Mouse (Mus musculus) thymus, adult 18-20 months (tissue): ENCODE measurements around the gene Adamts17.

Experiments used
- DNase-seq, 2 experiments: peaks; one replicate each; pipeline ENCODE4 v3.0.0; 2022; ENCODE audit warnings: mixed read lengths in 2 of 2

Adamts17 gene

GRCm38 (mm10) chr7:66839463-66840007 lies at the start of gene Adamts17:
TSS of gene Adamts17 (plus strand) at chr7:66839735.
- peak; percentile 87 to 90 for DNase-seq

GRCm38 (mm10) chr7:66789860-66790748 lies 49.4 kb upstream of the Adamts17 start:
- no peak for DNase-seq

GRCm38 (mm10) chr7:66791022-66791421 lies 48.5 kb upstream of the Adamts17 start:
- DNase-seq, result no peak

GRCm38 (mm10) chr7:66796909-66797308 lies 42.6 kb upstream of the Adamts17 start:
- DNase-seq, result no peak

- DNase-seq, result no peak
Measured at GRCm38 (mm10) chr7:66797345-66797744, 42.2 kb upstream of the Adamts17 start.

GRCm38 (mm10) chr7:66798826-66799225 lies 40.7 kb upstream of the Adamts17 start:
- no peak for DNase-seq

- no peak for DNase-seq
Measured at GRCm38 (mm10) chr7:66800784-66801183, 38.8 kb upstream of the Adamts17 start.

- DNase-seq, result no peak
Measured at GRCm38 (mm10) chr7:66801785-66802184, 37.8 kb upstream of the Adamts17 start.

- DNase-seq, result no peak
Measured at GRCm38 (mm10) chr7:66803798-66804197, 35.7 kb upstream of the Adamts17 start.

GRCm38 (mm10) chr7:66806801-66807200 lies 32.7 kb upstream of the Adamts17 start:
- no peak for DNase-seq

GRCm38 (mm10) chr7:66810436-66810835 lies 29.1 kb upstream of the Adamts17 start:
- no peak for DNase-seq

- no peak for DNase-seq
Measured at GRCm38 (mm10) chr7:66811294-66811693, 28.2 kb upstream of the Adamts17 start.

GRCm38 (mm10) chr7:66812289-66812688 lies 27.2 kb upstream of the Adamts17 start:
- no peak for DNase-seq

- DNase-seq, result no peak
Measured at GRCm38 (mm10) chr7:66812737-66813136, 26.8 kb upstream of the Adamts17 start.

- no peak for DNase-seq
Measured at GRCm38 (mm10) chr7:66813172-66813571, 26.4 kb upstream of the Adamts17 start.

GRCm38 (mm10) chr7:66815526-66815925 lies 24.0 kb upstream of the Adamts17 start:
- no peak for DNase-seq

GRCm38 (mm10) chr7:66820034-66820433 lies 19.5 kb upstream of the Adamts17 start:
- DNase-seq, result peak; percentile 26 to 31

- DNase-seq, result no peak
Measured at GRCm38 (mm10) chr7:66830803-66831202, 8.7 kb upstream of the Adamts17 start.

- DNase-seq, result no peak
Measured at GRCm38 (mm10) chr7:66831295-66831694, 8.2 kb upstream of the Adamts17 start.

GRCm38 (mm10) chr7:66840008-66840719 lies 629 bp downstream of the Adamts17 start:
- peak; percentile 75 to 79 for DNase-seq

GRCm38 (mm10) chr7:66841165-66841564 lies 1.6 kb downstream of the Adamts17 start:
- peak; percentile 10 for DNase-seq

- peak in 1 of 2 experiments; percentile 34 for DNase-seq
Measured at GRCm38 (mm10) chr7:66842021-66842420, 2.5 kb downstream of the Adamts17 start.

GRCm38 (mm10) chr7:66843846-66844245 lies 4.3 kb downstream of the Adamts17 start:
- no peak for DNase-seq

- DNase-seq, result no peak
Measured at GRCm38 (mm10) chr7:66846582-66846981, 7.0 kb downstream of the Adamts17 start.
